Mouse (Mus musculus) embryo, embryonic 11 days (tissue): Measurements from ENCODE around the gene Eml6.

Experiments used
- DNase-seq: peaks from one replicate; pipeline ENCODE4 v3.0.0-alpha.2; 2015

Eml6 gene

GRCm38 (mm10) chr11:29748750-29749467, 276.9 kb downstream of the Eml6 start:
- DNase-seq, result no peak

GRCm38 (mm10) chr11:29747881-29748280, 278.0 kb downstream of the Eml6 start:
- DNase-seq, result no peak

GRCm38 (mm10) chr11:29747365-29747764, 278.5 kb downstream of the Eml6 start:
- no peak for DNase-seq

- no peak for DNase-seq
Observed at GRCm38 (mm10) chr11:29746203-29746602, 279.6 kb downstream of the Eml6 start.

GRCm38 (mm10) chr11:29745513-29745912, 280.3 kb downstream of the Eml6 start:
- no peak for DNase-seq

- DNase-seq, result no peak
Observed at GRCm38 (mm10) chr11:29744760-29745430, 280.9 kb downstream of the Eml6 start.

- no peak for DNase-seq
Observed at GRCm38 (mm10) chr11:29739752-29740151, 286.1 kb downstream of the Eml6 start.

- DNase-seq, result no peak
Observed at GRCm38 (mm10) chr11:29727901-29728300, 297.9 kb downstream of the Eml6 start.

GRCm38 (mm10) chr11:29725610-29726009, 300.2 kb downstream of the Eml6 start:
- DNase-seq, result no peak

- DNase-seq, result no peak
Observed at GRCm38 (mm10) chr11:29725167-29725566, 300.7 kb downstream of the Eml6 start.

- DNase-seq, result no peak
Observed at GRCm38 (mm10) chr11:29724213-29724612, 301.6 kb downstream of the Eml6 start.

- DNase-seq, result no peak
Observed at GRCm38 (mm10) chr11:29719597-29719996, 306.2 kb downstream of the Eml6 start.

GRCm38 (mm10) chr11:29718541-29718940, 307.3 kb downstream of the Eml6 start:
- no peak for DNase-seq

- no peak for DNase-seq
Observed at GRCm38 (mm10) chr11:29715499-29715898, 310.3 kb downstream of the Eml6 start.

GRCm38 (mm10) chr11:29714789-29715188, 311.0 kb downstream of the Eml6 start:
- peak; percentile 5 for DNase-seq

- DNase-seq, result no peak
Observed at GRCm38 (mm10) chr11:29714114-29714513, 311.7 kb downstream of the Eml6 start.

- DNase-seq, result no peak
Observed at GRCm38 (mm10) chr11:29709512-29709911, 316.3 kb downstream of the Eml6 start.

- DNase-seq, result no peak
Observed at GRCm38 (mm10) chr11:29706845-29707244, 319.0 kb downstream of the Eml6 start.

GRCm38 (mm10) chr11:29705263-29705662, 320.6 kb downstream of the Eml6 start:
- DNase-seq, result no peak

- DNase-seq, result no peak
Observed at GRCm38 (mm10) chr11:29702721-29703120, 323.1 kb downstream of the Eml6 start.

- no peak for DNase-seq
Observed at GRCm38 (mm10) chr11:29694754-29695153, 331.1 kb downstream of the Eml6 start.

GRCm38 (mm10) chr11:29693576-29694410, 332.0 kb downstream of the Eml6 start:
- DNase-seq, result peak; percentile 94
